Mouse (Mus musculus): ENCODE data around the gene Pde1b. TPM values are rescaled to one million over a fixed set of nuclear protein-coding genes. Genes with fewer than 3 reads are reported as not detected.
A peak's percentile ranks its signal among the peaks of the same experiment; 100 is the strongest.

The Pde1b gene
- 10 to 100 TPM in 1 of 2 experiments, 1 to 10 TPM in 1; 6.8 to 10.4 TPM for total RNA-seq (2021)
- 2.7 and 3.7 TPM in 2 replicates for polyA plus RNA-seq (2012; rRNA removed)
- long read RNA-seq, transcript Pde1b-201 (16 exons, 3,218 nt) = major isoform, 5 of 8 reads
- long read RNA-seq, partial matches to known transcripts = 1 of 8 reads
- long read RNA-seq, other reads (novel, unspliced or antisense) = 1 of 8 reads

GRCm38 (mm10) chr15:103502435-103503250 is at the start of gene Pde1b:
Gene Pde1b (plus strand): TSS chr15:103503034.
- DNase-seq = peak; percentile 87

- DNase-seq = peak; percentile 23
Observed at GRCm38 (mm10) chr15:103453551-103454218, 49.1 kb upstream of the Pde1b start, which contains the start of gene Nckap1l. Gene Nckap1l (plus strand): TSS chr15:103453794.

GRCm38 (mm10) chr15:103454449-103454848 is 48.4 kb upstream of the Pde1b start:
- no peak for DNase-seq

GRCm38 (mm10) chr15:103462539-103463261 is 40.1 kb upstream of the Pde1b start:
- DNase-seq = no peak

- DNase-seq = no peak
Observed at GRCm38 (mm10) chr15:103471488-103472194, 31.2 kb upstream of the Pde1b start.

GRCm38 (mm10) chr15:103472265-103472664 is 30.6 kb upstream of the Pde1b start:
- no peak for DNase-seq

GRCm38 (mm10) chr15:103473182-103473581 is 29.7 kb upstream of the Pde1b start:
- DNase-seq = no peak

- DNase-seq = no peak
Observed at GRCm38 (mm10) chr15:103473769-103474168, 29.1 kb upstream of the Pde1b start.

GRCm38 (mm10) chr15:103479080-103479606 is 23.7 kb upstream of the Pde1b start:
- no peak for DNase-seq

GRCm38 (mm10) chr15:103480129-103480528 is 22.7 kb upstream of the Pde1b start:
- no peak for DNase-seq

- DNase-seq = peak; percentile 15
Observed at GRCm38 (mm10) chr15:103482488-103482887, 20.3 kb upstream of the Pde1b start.

GRCm38 (mm10) chr15:103484490-103484889 is 18.3 kb upstream of the Pde1b start:
- no peak for DNase-seq

- DNase-seq = no peak
Observed at GRCm38 (mm10) chr15:103485106-103485505, 17.7 kb upstream of the Pde1b start.

GRCm38 (mm10) chr15:103486658-103487057 is 16.2 kb upstream of the Pde1b start:
- DNase-seq = no peak

- DNase-seq = peak; percentile 36
Observed at GRCm38 (mm10) chr15:103488336-103488735, 14.5 kb upstream of the Pde1b start.

- DNase-seq = peak; percentile 86
Observed at GRCm38 (mm10) chr15:103496204-103497140, 6.4 kb upstream of the Pde1b start.

GRCm38 (mm10) chr15:103498157-103498556 is 4.7 kb upstream of the Pde1b start:
- no peak for DNase-seq

GRCm38 (mm10) chr15:103500723-103501122 is 2.1 kb upstream of the Pde1b start:
- DNase-seq = no peak

GRCm38 (mm10) chr15:103501186-103501585 is 1.6 kb upstream of the Pde1b start:
- DNase-seq = no peak

GRCm38 (mm10) chr15:103503251-103503600 is 392 bp downstream of the Pde1b start:
- no peak for DNase-seq

All from adrenal gland, adult 2 months (tissue).